In genomic region chr4:130958812-130959211, GRCm38 (mm10) we compare ENCODE assay signal across 41 mouse cellular contexts. TPM values are rescaled to one million over a fixed set of nuclear protein-coding genes. Genes with fewer than 3 reads are reported as not detected.
"Had no signal": no experiment of that assay in that cellular context is flagged by ENCODE, and none has a peak within 500 bp of the region (broad histone marks: within the 10 kb centered on the region; RNA-seq: fewer than 3 reads in every experiment).

No protein-coding gene starts in this region.

- H3K27me3 ChIP-seq: hindbrain, embryonic 15.5 days; intestine, embryonic 15.5 days; kidney, embryonic 15.5 days had no signal

- H3K9me3 ChIP-seq: heart, embryonic 10.5 days; heart, embryonic 13.5 days; heart, embryonic 15.5 days; hindbrain, embryonic 10.5 days; hindbrain, embryonic 12.5 days; hindbrain, embryonic 13.5 days; hindbrain, embryonic 15.5 days; intestine, embryonic 15.5 days; kidney, embryonic 15.5 days had no signal

- H3K9ac ChIP-seq: heart, embryonic 13.5 days; heart, embryonic 15.5 days; hindbrain, embryonic 12.5 days; hindbrain, embryonic 13.5 days; hindbrain, embryonic 14.5 days; hindbrain, embryonic 15.5 days; intestine, embryonic 15.5 days; kidney, embryonic 15.5 days had no signal

- H3K4me2 ChIP-seq: heart, embryonic 11.5 days; heart, embryonic 13.5 days; heart, embryonic 15.5 days; hindbrain, embryonic 12.5 days; hindbrain, embryonic 13.5 days; hindbrain, embryonic 14.5 days; hindbrain, embryonic 15.5 days; intestine, embryonic 15.5 days; kidney, embryonic 15.5 days had no signal

- ATAC-seq: hindbrain, embryonic 16.5 days; hindbrain, postnatal 0 days; inflammation-experienced regulatory T-cells, adult 6 months; intestine, embryonic 15.5 days; intestine, embryonic 16.5 days; intestine, postnatal 0 days had no signal

- H3K4me3 ChIP-seq: heart, embryonic 10.5 days; heart, embryonic 13.5 days; heart, embryonic 15.5 days; hindbrain, embryonic 10.5 days; hindbrain, embryonic 12.5 days; hindbrain, embryonic 13.5 days; hindbrain, embryonic 15.5 days; intestine, embryonic 15.5 days; kidney, embryonic 15.5 days; layer of hippocampus, adult 2 months had no signal

- H3K36me3 ChIP-seq: heart, embryonic 10.5 days; heart, embryonic 13.5 days; heart, embryonic 15.5 days; hindbrain, embryonic 10.5 days; hindbrain, embryonic 12.5 days; hindbrain, embryonic 13.5 days; hindbrain, embryonic 15.5 days; intestine, embryonic 15.5 days; kidney, embryonic 15.5 days had no signal

- H3K27ac ChIP-seq: heart, embryonic 10.5 days; heart, embryonic 13.5 days; heart, embryonic 15.5 days; hindbrain, embryonic 10.5 days; hindbrain, embryonic 12.5 days; hindbrain, embryonic 13.5 days; hindbrain, embryonic 14.5 days; hindbrain, embryonic 15.5 days; hindbrain, postnatal 0 days; intestine, embryonic 15.5 days; kidney, embryonic 15.5 days; kidney, postnatal 0 days; layer of hippocampus, adult 2 months had no signal

- H3K4me1 ChIP-seq: heart, embryonic 13.5 days; heart, embryonic 15.5 days; intestine, embryonic 15.5 days had no signal

- DNase-seq: heart, postnatal 10 days; heart, postnatal 14 days; heart, postnatal 36 days; heart, postnatal 4 days; kidney, adult 11 months; kidney, adult 18-20 months; kidney, adult 2 months; kidney, adult 8-10 months; kidney, adult 9 months; kidney, postnatal 10 days; kidney, postnatal 14 days; kidney, postnatal 25 days; kidney, postnatal 36 days; kidney, postnatal 4 days; layer of hippocampus, adult 9-11 months; layer of hippocampus, postnatal 36 days had no signal

RNA-seq across cellular contexts. Expression of gene Matn1, which starts 14.6 kb away (rescaled TPM):
- total RNA-seq: heart, postnatal 10 days; heart, postnatal 14 days; heart, postnatal 25 days; heart, postnatal 36 days; heart, postnatal 4 days; hematopoietic stem cell, adult 5-6 weeks had no signal
- polyA plus RNA-seq: heart, embryonic 10.5 days; heart, embryonic 11.5 days; heart, embryonic 13.5 days; heart, embryonic 14.5 days; heart, postnatal 0 days; hindbrain, embryonic 10.5 days; hindbrain, embryonic 11.5 days; hindbrain, embryonic 14.5 days; inflammation-experienced regulatory T-cells, adult 6 months; intestine, embryonic 14.5 days; intestine, embryonic 16.5 days; intestine, postnatal 0 days; large intestine, adult 2 months had no signal
